Mouse (Mus musculus): ENCODE measurements around the gene Arg2. TPM values are rescaled to one million over a fixed set of nuclear protein-coding genes. Genes with fewer than 3 reads are reported as not detected.

The Arg2 gene
- polyA plus RNA-seq, 1 experiment from 2014 or later, result 2.0 TPM

DNA sequence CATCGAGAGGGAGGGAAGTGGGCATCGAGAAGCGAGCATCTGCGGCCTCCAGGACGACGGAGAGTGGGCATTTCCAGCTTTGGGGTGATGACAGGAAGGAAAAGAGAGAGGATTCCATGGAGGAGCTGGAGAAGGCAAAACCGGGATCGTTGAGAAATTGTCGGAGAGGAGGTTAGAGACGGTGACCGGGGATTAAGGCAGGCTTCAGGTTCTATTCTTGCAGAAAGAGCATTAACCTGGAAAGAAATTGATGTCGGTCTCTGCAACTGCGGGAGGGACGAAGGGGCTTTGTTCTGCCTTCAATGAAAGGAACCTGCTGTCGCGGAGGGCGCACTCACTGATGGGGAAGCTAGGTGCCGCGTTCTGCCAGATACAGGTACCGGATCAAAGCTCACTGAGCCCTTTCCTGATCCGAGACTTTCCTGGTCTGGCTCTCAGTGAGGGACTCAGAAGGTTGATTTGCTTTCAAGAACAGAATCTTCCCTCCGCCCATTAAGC is 650 bp downstream of the Arg2 start:
- 1% methylated on average over 22 of the region's 22 CpGs for WGBS
- ATAC-seq (ENCODE audit: insufficient read depth, low FRiP score), result no peak
- H3K4me1 ChIP-seq (ENCODE audit: control insufficient read depth, insufficient read depth, low read length), result peaks cover 6% of the 10 kb centered on the region
- H3K27me3 ChIP-seq (ENCODE audit: control insufficient read depth, insufficient read depth, low read length), result peaks cover 25% of the 10 kb centered on the region
- H3K9me3 ChIP-seq (replicated peaks; ENCODE audit: control insufficient read depth, low read length), result no peaks in the 10 kb centered on the region
- peak overlapping the region; percentile 50 for H3K4me3 ChIP-seq (replicated peaks; ENCODE audit: low read length)
- no peaks in the 10 kb centered on the region for H3K36me3 ChIP-seq (ENCODE audit: control insufficient read depth, insufficient read depth, low read length)
- H3K9ac ChIP-seq (ENCODE audit: low read length), result peak overlapping the region; percentile 49
- peak overlapping the region; percentile 93 for H3K4me2 ChIP-seq (ENCODE audit: low read depth, low read length)
- H3K27ac ChIP-seq (ENCODE audit: low read length), result no peak overlapping the region

DNA sequence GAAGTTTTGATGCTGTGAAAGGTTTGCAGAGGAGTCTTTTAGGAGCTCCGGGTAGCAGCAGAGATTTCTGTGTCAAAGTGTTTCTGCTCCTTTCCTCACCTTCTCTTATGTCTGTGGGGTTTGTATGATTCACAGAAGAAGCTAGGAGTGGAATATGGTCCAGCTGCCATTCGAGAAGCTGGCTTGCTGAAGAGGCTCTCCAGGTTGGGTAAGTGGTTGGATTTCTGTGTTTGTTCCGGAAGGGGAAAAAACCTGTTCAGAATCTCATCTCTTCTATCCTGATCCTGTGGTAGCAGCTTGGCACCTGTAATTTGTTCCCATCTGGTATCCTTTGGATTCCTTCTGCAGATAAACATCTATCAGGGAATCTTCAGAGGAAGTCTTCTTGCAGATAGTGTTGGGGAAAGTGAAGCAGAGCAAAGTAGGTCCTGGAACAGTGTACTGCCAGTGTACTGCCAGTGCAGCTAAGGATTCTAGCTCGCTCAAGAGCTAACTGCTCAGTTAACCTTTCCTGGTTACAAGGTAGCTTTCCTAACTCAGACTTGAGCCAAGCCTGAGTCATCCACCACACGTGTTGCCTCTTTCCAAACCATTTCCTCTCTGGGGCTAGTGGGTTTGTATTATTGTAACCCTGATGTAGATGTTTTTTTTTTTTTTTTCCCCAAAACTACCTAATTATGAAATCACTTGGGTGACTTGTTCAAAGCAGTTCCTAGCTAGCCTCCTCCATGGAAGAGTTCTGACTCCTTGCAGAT is 1.3 kb downstream of the Arg2 start:
- Histone ChIP-seq H3K4me3 (replicated peaks; ENCODE audit: low read length) (peak overlapping the region; percentile 50), H3K9ac (ENCODE audit: low read length) (no peak overlapping the region)

DNA sequence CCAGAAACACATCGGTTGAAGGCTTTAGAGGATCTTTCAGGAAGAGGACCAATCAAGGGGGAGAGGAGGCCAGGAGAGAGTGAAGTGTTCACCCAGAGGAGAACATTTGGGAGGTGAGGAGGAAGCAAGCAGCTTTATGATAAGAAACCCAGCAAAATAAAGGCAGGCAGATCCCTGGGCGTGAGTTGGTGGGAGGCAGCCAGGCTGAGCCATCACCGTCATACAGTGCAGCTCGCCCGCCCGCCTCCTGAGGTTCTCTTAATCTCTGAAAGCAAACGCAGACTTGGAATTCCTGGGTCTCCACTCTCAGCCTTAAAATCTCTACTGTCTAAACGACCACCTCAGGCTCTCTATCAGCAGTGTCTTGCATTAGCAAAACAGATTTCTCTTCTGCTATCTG is 4.1 kb downstream of the Arg2 start:
- Histone ChIP-seq H3K9me3 (replicated peaks; ENCODE audit: control insufficient read depth, low read length) (no peaks in the 10 kb centered on the region), H3K27ac (ENCODE audit: low read length) (no peak overlapping the region), H3K4me1 (ENCODE audit: control insufficient read depth, insufficient read depth, low read length) (peaks cover 6% of the 10 kb centered on the region), H3K27me3 (ENCODE audit: control insufficient read depth, insufficient read depth, low read length) (peaks cover 25% of the 10 kb centered on the region), H3K9ac (ENCODE audit: low read length) (no peak overlapping the region), H3K4me3 (replicated peaks; ENCODE audit: low read length) (no peak overlapping the region), H3K36me3 (ENCODE audit: control insufficient read depth, insufficient read depth, low read length) (no peaks in the 10 kb centered on the region), H3K4me2 (ENCODE audit: low read depth, low read length) (no peak overlapping the region)
- WGBS, result 28% methylated on average over 8 of the region's 8 CpGs
- ATAC-seq (ENCODE audit: insufficient read depth, low FRiP score), result no peak

More for the DNA sequence above, 1.3 kb downstream of the Arg2 start:
- 36% methylated on average over 5 of the region's 5 CpGs for WGBS
- Histone ChIP-seq H3K27ac (ENCODE audit: low read length) (no peak overlapping the region), H3K9me3 (replicated peaks; ENCODE audit: control insufficient read depth, low read length) (no peaks in the 10 kb centered on the region), H3K36me3 (ENCODE audit: control insufficient read depth, insufficient read depth, low read length) (no peaks in the 10 kb centered on the region), H3K4me2 (ENCODE audit: low read depth, low read length) (peak overlapping the region; percentile 93), H3K4me1 (ENCODE audit: control insufficient read depth, insufficient read depth, low read length) (peaks cover 6% of the 10 kb centered on the region), H3K27me3 (ENCODE audit: control insufficient read depth, insufficient read depth, low read length) (peaks cover 25% of the 10 kb centered on the region)
- ATAC-seq (ENCODE audit: insufficient read depth, low FRiP score), result no peak

DNA sequence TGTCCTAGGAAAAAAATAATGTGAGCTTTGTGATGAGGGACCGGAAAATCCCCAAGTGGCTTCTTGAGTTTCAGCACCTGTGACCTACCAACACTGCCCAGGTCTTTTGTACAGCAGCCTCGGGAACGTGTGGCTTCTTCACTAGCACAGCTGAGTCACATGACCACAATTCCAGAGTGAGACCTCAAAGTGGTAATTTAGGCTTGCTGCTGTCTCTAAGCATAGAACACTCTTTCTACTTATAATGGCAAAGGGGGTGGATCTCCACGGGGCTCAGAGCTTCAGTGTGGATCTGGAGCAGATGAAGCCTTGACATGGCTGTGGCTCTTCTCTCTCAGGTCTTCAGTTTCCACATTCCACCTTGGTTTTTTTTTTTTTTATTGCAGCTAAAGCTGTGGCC is 4.5 kb downstream of the Arg2 start:
- Histone ChIP-seq H3K4me2 (ENCODE audit: low read depth, low read length) (no peak overlapping the region), H3K27ac (ENCODE audit: low read length) (no peak overlapping the region), H3K9me3 (replicated peaks; ENCODE audit: control insufficient read depth, low read length) (no peaks in the 10 kb centered on the region), H3K36me3 (ENCODE audit: control insufficient read depth, insufficient read depth, low read length) (no peaks in the 10 kb centered on the region), H3K4me3 (replicated peaks; ENCODE audit: low read length) (no peak overlapping the region), H3K9ac (ENCODE audit: low read length) (no peak overlapping the region), H3K27me3 (ENCODE audit: control insufficient read depth, insufficient read depth, low read length) (peaks cover 25% of the 10 kb centered on the region), H3K4me1 (ENCODE audit: control insufficient read depth, insufficient read depth, low read length) (peaks cover 6% of the 10 kb centered on the region)
- ATAC-seq (ENCODE audit: insufficient read depth, low FRiP score), result no peak
- WGBS, result 36% methylated on average over 4 of the region's 4 CpGs

DNA sequence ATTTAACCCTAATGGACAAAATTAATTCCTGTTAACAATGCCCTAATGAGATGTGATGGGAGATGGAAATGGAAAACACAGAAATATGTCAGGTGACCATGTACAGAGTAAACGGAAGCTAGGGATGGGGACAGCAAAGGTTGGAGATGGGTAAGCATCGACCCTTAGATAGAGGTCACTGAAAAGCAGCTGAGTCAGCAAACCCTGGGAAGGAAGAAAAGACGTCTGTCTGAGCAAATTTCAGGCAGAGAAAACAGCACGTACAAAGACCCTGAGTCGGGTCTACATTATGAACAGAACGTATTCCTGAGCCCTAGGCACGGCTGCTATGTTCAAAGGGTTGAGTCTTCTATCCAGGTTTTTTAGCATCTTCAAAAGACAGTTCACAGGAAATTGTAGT is 6.4 kb downstream of the Arg2 start:
- Histone ChIP-seq H3K27ac (ENCODE audit: low read length) (no peak overlapping the region), H3K4me3 (replicated peaks; ENCODE audit: low read length) (no peak overlapping the region), H3K9me3 (replicated peaks; ENCODE audit: control insufficient read depth, low read length) (no peaks in the 10 kb centered on the region), H3K27me3 (ENCODE audit: control insufficient read depth, insufficient read depth, low read length) (peaks cover 7% of the 10 kb centered on the region), H3K36me3 (ENCODE audit: control insufficient read depth, insufficient read depth, low read length) (no peaks in the 10 kb centered on the region), H3K9ac (ENCODE audit: low read length) (no peak overlapping the region), H3K4me1 (ENCODE audit: control insufficient read depth, insufficient read depth, low read length) (no peaks in the 10 kb centered on the region), H3K4me2 (ENCODE audit: low read depth, low read length) (no peak overlapping the region)
- 75% methylated on average over 7 of the region's 7 CpGs for WGBS
- no peak for ATAC-seq (ENCODE audit: insufficient read depth, low FRiP score)

DNA sequence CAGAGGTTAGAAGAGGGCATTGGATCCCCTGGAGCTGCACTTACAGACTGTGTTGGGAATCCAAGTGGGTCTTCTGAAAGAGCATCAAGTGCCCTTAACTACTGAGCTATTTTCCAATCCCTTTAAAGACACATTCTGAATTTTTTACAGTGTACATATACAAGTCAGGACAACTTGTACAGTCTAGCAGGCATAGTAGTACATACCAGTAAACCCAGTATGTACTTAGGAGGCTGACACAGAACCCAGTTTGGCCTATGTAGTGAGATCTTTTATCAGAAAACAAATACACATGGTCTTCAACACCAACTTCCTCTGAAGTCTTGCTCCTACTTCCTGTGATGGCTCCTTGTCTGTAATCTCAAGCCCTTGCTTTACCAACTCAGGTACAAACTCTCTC is 8.4 kb downstream of the Arg2 start:
- H3K9me3 ChIP-seq (replicated peaks; ENCODE audit: control insufficient read depth, low read length), result no peaks in the 10 kb centered on the region
- no peaks in the 10 kb centered on the region for H3K36me3 ChIP-seq (ENCODE audit: control insufficient read depth, insufficient read depth, low read length)
- H3K4me2 ChIP-seq (ENCODE audit: low read depth, low read length), result no peak overlapping the region
- no peak overlapping the region for H3K27ac ChIP-seq (ENCODE audit: low read length)
- H3K4me1 ChIP-seq (ENCODE audit: control insufficient read depth, insufficient read depth, low read length), result no peaks in the 10 kb centered on the region
- no peaks in the 10 kb centered on the region for H3K27me3 ChIP-seq (ENCODE audit: control insufficient read depth, insufficient read depth, low read length)
- no peak overlapping the region for H3K4me3 ChIP-seq (replicated peaks; ENCODE audit: low read length)
- no peak overlapping the region for H3K9ac ChIP-seq (ENCODE audit: low read length)
- no peak for ATAC-seq (ENCODE audit: insufficient read depth, low FRiP score)

DNA sequence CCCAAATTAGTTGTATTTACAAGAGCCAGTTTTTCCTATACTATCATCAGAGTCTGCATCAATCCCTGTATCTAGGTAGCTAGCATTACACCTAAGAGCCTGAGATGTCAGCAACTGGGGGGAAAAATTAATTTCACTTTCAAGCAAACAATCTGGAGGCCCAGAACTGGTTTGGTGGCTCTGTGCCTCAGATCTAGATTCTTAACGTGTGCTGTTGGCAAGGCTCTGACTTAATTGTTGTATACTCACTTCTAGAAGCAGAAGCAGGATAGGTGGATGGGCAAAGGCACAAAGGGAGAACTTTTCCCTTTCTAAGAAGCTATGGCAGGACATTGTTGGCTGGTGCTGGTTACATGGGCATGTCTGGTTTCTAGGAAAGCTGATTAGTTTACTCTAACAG is 8.8 kb downstream of the Arg2 start:
- H3K27ac ChIP-seq (ENCODE audit: low read length), result no peak overlapping the region
- H3K4me1 ChIP-seq (ENCODE audit: control insufficient read depth, insufficient read depth, low read length), result no peaks in the 10 kb centered on the region
- H3K4me3 ChIP-seq (replicated peaks; ENCODE audit: low read length), result no peak overlapping the region
- no peaks in the 10 kb centered on the region for H3K36me3 ChIP-seq (ENCODE audit: control insufficient read depth, insufficient read depth, low read length)
- ATAC-seq (ENCODE audit: insufficient read depth, low FRiP score), result no peak
- no peak overlapping the region for H3K4me2 ChIP-seq (ENCODE audit: low read depth, low read length)
- no peak overlapping the region for H3K9ac ChIP-seq (ENCODE audit: low read length)
- no peaks in the 10 kb centered on the region for H3K9me3 ChIP-seq (replicated peaks; ENCODE audit: control insufficient read depth, low read length)
- 42% methylated on average over 1 of the region's 1 CpGs for WGBS
- H3K27me3 ChIP-seq (ENCODE audit: control insufficient read depth, insufficient read depth, low read length), result no peaks in the 10 kb centered on the region

DNA sequence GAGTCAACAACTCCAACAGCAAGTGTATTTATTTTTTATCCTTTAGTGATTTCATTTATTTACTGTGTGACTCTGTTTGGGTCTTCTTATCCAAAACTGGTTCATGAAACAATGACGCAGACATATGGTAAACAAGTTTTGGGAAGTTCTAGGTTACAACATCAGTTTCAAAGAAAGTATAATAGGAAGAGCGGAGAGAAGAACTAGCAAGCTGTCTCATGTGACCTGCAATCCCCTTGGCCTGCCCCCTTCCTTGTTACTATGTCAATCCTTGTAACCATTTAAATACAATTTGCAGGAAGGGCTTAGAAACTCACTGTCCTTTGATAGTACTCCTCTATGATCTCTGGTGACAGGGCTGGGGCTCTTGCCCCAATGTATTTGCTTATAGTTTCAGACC is 10.2 kb downstream of the Arg2 start:
- Histone ChIP-seq H3K4me3 (replicated peaks; ENCODE audit: low read length) (no peak overlapping the region), H3K27ac (ENCODE audit: low read length) (no peak overlapping the region), H3K36me3 (ENCODE audit: control insufficient read depth, insufficient read depth, low read length) (no peaks in the 10 kb centered on the region), H3K4me2 (ENCODE audit: low read depth, low read length) (no peak overlapping the region), H3K4me1 (ENCODE audit: control insufficient read depth, insufficient read depth, low read length) (no peaks in the 10 kb centered on the region), H3K27me3 (ENCODE audit: control insufficient read depth, insufficient read depth, low read length) (no peaks in the 10 kb centered on the region), H3K9ac (ENCODE audit: low read length) (no peak overlapping the region), H3K9me3 (replicated peaks; ENCODE audit: control insufficient read depth, low read length) (no peaks in the 10 kb centered on the region)
- ATAC-seq (ENCODE audit: insufficient read depth, low FRiP score), result no peak
- WGBS, result 83% methylated on average over 2 of the region's 2 CpGs

DNA sequence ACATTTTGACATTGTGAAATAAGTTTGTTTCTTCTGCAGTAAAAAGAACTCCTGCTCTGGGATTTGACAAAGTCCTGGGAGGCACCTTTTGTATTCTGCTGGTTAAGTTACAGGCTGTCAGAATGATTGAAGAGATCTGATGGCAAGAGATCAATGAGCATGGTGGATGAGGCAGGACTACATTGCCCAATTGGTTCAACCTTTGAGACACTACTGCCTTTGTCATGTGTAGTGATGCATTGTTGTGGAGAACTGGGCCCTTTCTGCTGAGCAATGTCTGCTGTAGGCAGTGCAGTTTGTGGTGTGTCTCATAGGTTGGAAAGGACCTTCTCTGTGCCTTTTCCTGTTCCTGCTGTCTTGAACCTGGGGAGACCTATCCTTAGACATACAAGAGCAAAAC is 10.8 kb downstream of the Arg2 start:
- no peak overlapping the region for H3K9ac ChIP-seq (ENCODE audit: low read length)
- no peak for ATAC-seq (ENCODE audit: insufficient read depth, low FRiP score)
- no peaks in the 10 kb centered on the region for H3K9me3 ChIP-seq (replicated peaks; ENCODE audit: control insufficient read depth, low read length)
- no peak overlapping the region for H3K4me3 ChIP-seq (replicated peaks; ENCODE audit: low read length)
- H3K4me1 ChIP-seq (ENCODE audit: control insufficient read depth, insufficient read depth, low read length), result no peaks in the 10 kb centered on the region
- no peak overlapping the region for H3K27ac ChIP-seq (ENCODE audit: low read length)
- H3K27me3 ChIP-seq (ENCODE audit: control insufficient read depth, insufficient read depth, low read length), result no peaks in the 10 kb centered on the region
- H3K4me2 ChIP-seq (ENCODE audit: low read depth, low read length), result no peak overlapping the region
- no peaks in the 10 kb centered on the region for H3K36me3 ChIP-seq (ENCODE audit: control insufficient read depth, insufficient read depth, low read length)
